Mouse (Mus musculus): ENCODE data around the gene Ogfr. TPM values are rescaled to one million over a fixed set of nuclear protein-coding genes. Genes with fewer than 3 reads are reported as not detected.

Gene Ogfr
- total RNA-seq, 2 experiments from 2014 or later: 76.3 to 79.2 TPM

GRCm38 (mm10) chr2:180597490-180597889, 8.4 kb downstream of the Ogfr start, which contains the start of gene Col9a3:
Gene Col9a3, plus strand, starts transcription at chr2:180597790.
- DNase-seq: no peak
- intact Hi-C loops (cut with DNase I): no loop called here

DNA sequence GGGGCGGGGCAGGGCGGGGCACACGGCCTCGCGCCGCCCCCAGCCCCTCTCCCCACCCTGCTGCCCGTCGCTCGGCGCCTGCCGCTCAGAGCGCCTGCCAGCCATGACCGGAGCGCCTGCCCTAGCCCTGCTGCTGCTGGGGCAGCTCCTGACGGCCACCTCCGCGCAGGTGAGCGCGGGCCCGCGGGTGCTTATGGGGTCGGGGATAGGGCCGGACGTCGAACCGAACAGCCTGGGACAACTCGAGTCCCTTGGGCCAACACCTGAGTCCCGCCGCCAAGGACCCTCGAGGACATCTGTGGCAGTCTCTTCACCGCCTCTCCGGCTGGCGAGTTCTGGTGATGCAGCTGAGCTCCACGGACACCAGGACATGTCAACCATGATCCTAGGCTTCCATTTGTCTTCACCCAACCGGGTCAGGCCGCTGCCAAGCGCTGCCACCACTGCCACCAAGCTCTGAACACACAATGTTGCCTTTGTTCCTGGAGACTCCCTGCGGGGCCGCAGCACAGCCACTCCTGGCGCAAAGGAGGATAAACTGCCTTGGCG, 9.2 kb downstream of the Ogfr start:
- peak; percentile 80 for DNase-seq
- intact Hi-C loops (cut with DNase I): no loop called here

GRCm38 (mm10) chr2:180600569-180601021, 11.6 kb downstream of the Ogfr start:
- intact Hi-C loops (cut with DNase I): no loop called here
- DNase-seq: peak; percentile 97

DNA sequence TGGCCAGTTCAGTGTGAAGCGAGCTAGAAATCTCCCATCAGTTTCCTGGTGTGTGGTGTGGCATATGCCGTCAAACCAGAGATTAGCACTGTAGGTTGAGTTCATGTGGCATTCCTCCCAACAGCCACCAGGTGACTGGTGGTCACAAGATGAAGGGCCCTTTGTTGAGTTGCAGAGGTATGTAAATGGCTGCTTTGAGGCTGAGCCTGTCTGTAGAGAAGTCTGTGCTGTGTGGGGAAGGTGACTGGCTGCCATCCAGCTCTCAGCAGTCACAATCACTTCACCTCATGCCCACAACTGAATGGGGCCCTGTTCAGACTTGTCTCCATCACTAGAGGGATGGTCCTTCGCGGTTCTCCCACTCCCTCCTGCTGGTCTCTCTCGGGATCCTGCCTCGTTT, 15.7 kb downstream of the Ogfr start:
- no peak for DNase-seq
- intact Hi-C loops (cut with DNase I): no loop called here

- no peak for DNase-seq
- intact Hi-C loops (cut with DNase I): no loop called here
These were observed 21.2 kb downstream of the Ogfr start for GRCm38 (mm10) chr2:180610283-180610682.

DNA sequence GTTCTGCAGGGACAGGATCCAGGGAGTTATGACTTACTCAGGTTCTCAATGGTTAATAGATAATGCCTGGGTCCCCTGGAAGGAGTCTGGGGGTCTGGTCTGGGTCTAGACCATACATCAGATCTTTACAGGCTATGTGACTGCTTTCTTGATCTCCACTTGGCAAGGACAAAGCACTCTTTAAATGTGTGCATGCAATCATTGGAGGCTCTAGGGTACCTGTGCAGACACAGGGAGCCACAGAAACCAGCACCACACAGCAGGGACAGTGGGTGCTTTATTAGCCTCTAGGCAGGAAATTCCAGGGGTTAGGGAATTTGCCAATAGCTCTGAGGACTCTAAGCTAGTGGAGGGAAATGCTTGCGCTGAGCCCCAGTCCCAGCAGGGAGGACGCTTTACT, 22.8 kb downstream of the Ogfr start:
- no peak for DNase-seq
- intact Hi-C loops (cut with DNase I): no loop called here

GRCm38 (mm10) chr2:180641576-180642554, 52.8 kb downstream of the Ogfr start:
- intact Hi-C loops (cut with DNase I): no loop called here
- DNase-seq: no peak

DNA sequence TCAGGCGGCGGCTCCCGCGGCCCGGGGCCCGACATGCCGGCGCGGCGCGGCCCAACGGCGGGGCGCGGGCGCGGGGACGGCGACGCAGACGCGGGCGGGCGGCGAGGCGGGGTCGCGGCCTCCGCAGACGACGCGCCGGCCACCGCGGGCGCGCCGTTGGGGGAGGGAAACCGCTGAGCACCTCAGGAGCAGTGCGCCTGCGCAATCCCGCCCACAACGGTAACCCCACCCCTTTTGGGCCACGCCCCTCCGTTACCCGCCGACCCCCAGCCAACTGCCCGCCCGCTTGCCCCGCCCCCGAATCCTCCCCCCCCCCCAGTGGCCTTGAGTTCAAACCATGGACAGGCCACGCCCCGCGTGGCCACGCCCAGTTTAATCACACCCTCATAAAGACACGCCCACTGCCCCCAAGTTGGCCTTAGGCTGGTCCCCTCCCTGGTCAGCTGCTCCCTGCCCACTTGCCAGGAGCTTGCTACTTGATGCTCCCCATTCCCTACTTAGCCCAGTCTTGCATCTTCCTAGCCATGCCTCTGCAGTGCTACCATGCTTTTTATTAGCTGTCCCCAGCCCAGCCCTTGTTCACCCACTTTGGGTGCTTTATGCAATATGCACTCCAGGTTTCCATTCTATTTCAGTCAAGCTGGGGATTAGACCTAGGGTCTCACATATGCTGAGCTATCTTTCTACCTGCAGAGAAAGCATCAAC, 53.7 kb downstream of the Ogfr start, which contains the start of gene Tcfl5:
Gene Tcfl5 (minus strand): TSS at position 154 of the 706 bp plus-strand sequence.
- DNase-seq: peak; percentile 25
- intact Hi-C loops (cut with DNase I): no loop called here

GRCm38 (mm10) chr2:180643626-180644025, 54.6 kb downstream of the Ogfr start:
- intact Hi-C loops (cut with DNase I): no loop called here
- DNase-seq: no peak

Other genes starting within 250 kb of the Ogfr start
- 1 to 10 TPM; 2.4 to 2.5 TPM for gene Slco4a1, start 133.0 kb upstream of the Ogfr start, total RNA-seq (2021)
- 10 to 100 TPM; 52.1 to 54.5 TPM for gene Ntsr1, start 89.3 kb upstream of the Ogfr start, total RNA-seq (2021)
- gene Mrgbp, start 7.9 kb upstream of the Ogfr start, total RNA-seq (2021): 10 to 100 TPM; 25.9 to 28.9 TPM
- 10 to 100 TPM; 22.5 to 22.6 TPM for gene Col9a3, start 8.5 kb downstream of the Ogfr start, total RNA-seq (2021)
- gene Tcfl5, start 53.5 kb downstream of the Ogfr start, total RNA-seq (2021): 1 to 10 TPM; 2.7 to 3.7 TPM
- 10 to 100 TPM; 60.8 to 61.4 TPM for gene Dido1, start 120.8 kb downstream of the Ogfr start, total RNA-seq (2021)
- gene Gid8, start 120.9 kb downstream of the Ogfr start, total RNA-seq (2021): 10 to 100 TPM; 66.3 to 67.5 TPM
- gene Slc17a9, start 136.0 kb downstream of the Ogfr start, total RNA-seq (2021): under 1 TPM; 0.44 to 0.50 TPM
- not detected for gene Bhlhe23, start 187.7 kb downstream of the Ogfr start, total RNA-seq (2021)

All from left cerebral cortex, postnatal 4 days (tissue).